Mouse (Mus musculus) liver, embryonic 14.5 days (tissue): Measurements from ENCODE around the gene Pecam1. TPM values are rescaled to one million over a fixed set of nuclear protein-coding genes. Genes with fewer than 3 reads are reported as not detected.

ENCODE experiments used
- ATAC-seq: fragments of 200-750 bp; cut with Nextera tagmentation; 2 replicates; pipeline ENCODE4 v1.8.0; 2017; ENCODE audit warnings: moderate number of reproducible peaks, mild to moderate bottlenecking, moderate library complexity; ENCODE audit not compliant: insufficient read depth
- DNase-seq, 3 experiments: peaks; one replicate each; pipeline ENCODE4 v3.0.0-alpha.2; 2012 to 2013; ENCODE audit warnings: low read depth in 3 of 3, low spot score in 3 of 3
- H3K27ac ChIP-seq: fragments of 300-500 bp; sonication (generic); 2 replicates; pipeline ENCODE4 v1.5.1; 2014; ENCODE audit warnings: moderate library complexity, mild to moderate bottlenecking, control low read depth, inconsistent platforms
- H3K27me3 ChIP-seq: fragments of 300-500 bp; sonication (generic); 2 replicates; pipeline ENCODE4 v1.6.1; 2014; ENCODE audit warnings: mild to moderate bottlenecking, low read length, moderate library complexity; ENCODE audit not compliant: control insufficient read depth, insufficient read depth
- H3K36me3 ChIP-seq: fragments of 300-500 bp; sonication (generic); replicated peaks from 2 replicates; pipeline ENCODE4 v1.6.1; 2014; ENCODE audit warnings: low read depth; ENCODE audit not compliant: control insufficient read depth, insufficient read depth
- H3K4me1 ChIP-seq, 2 experiments: fragments of 200-500 bp in 1 of 2; fragments of 300-500 bp in 1 of 2; sonication (generic) in 1 of 2; replicated peaks; 2 replicates each; pipeline ENCODE4 v1.6.1; 2012 to 2014; ENCODE audit warnings: antibody characterized with exemption in 1 of 2, inconsistent platforms in 1 of 2, low read length in 1 of 2; ENCODE audit not compliant: control insufficient read depth in 2 of 2, insufficient read depth in 2 of 2
- H3K4me2 ChIP-seq: fragments of 300-500 bp; sonication (generic); 2 replicates; pipeline ENCODE4 v1.6.1; 2014; ENCODE audit warnings: low read depth, mild to moderate bottlenecking, control low read depth, moderate library complexity
- H3K4me3 ChIP-seq, 2 experiments: fragments of 200-500 bp in 1 of 2; fragments of 300-500 bp in 1 of 2; sonication (generic) in 1 of 2; 2 replicates each; pipeline ENCODE4 v1.5.1; 2012 to 2014; ENCODE audit warnings: low read depth in 2 of 2, low read length in 2 of 2, mild to moderate bottlenecking in 2 of 2, control low read depth in 1 of 2, inconsistent platforms in 1 of 2, moderate library complexity in 1 of 2; ENCODE audit not compliant: insufficient read depth in 1 of 2
- H3K9ac ChIP-seq: fragments of 300-500 bp; sonication (generic); replicated peaks from 2 replicates; pipeline ENCODE4 v1.6.1; 2014; ENCODE audit warnings: mild to moderate bottlenecking, control low read depth, moderate library complexity
- H3K9me3 ChIP-seq: fragments of 300-500 bp; sonication (generic); 2 replicates; pipeline ENCODE4 v1.6.1; 2016; ENCODE audit warnings: low read length, mixed read lengths; ENCODE audit not compliant: control insufficient read depth
- CTCF ChIP-seq: IDR thresholded peaks from 2 replicates; pipeline ENCODE4 v1.5.1; 2016; ENCODE audit warnings: antibody characterized with exemption, low read depth, control low read depth
- EP300 ChIP-seq: IDR thresholded peaks from 2 replicates; pipeline ENCODE4 v1.6.1; 2016; ENCODE audit warnings: antibody characterized with exemption, low read depth
- WGBS: fragments of 180-500 bp; shearing (Covaris S2); extraction: QIAGEN DNeasy Blood & Tissue Kit; methylation state at CpG from one replicate; pipeline ENCODE4 v1.1.7; 2014; ENCODE audit not compliant: insufficient replicate concordance; 5-methylcytosine and 5-hydroxymethylcytosine counted together
- polyA plus RNA-seq, 2 experiments: library from polyadenylated mRNA; depleted of rRNA in 1 of 2; stranded (reverse) in 1 of 2; unstranded in 1 of 2; fragments of >200 nt; fragmentation: Nextera tagmentation in 1 of 2; extraction: Ambion mirVana in 1 of 2; gene quantifications; 2 replicates each; pipeline versions ENCODE4 v1.2.1 to v1.2.3; 2012 to 2014

Gene Pecam1
- polyA plus RNA-seq, 2 experiments: 5.5 to 6.3 TPM

DNA sequence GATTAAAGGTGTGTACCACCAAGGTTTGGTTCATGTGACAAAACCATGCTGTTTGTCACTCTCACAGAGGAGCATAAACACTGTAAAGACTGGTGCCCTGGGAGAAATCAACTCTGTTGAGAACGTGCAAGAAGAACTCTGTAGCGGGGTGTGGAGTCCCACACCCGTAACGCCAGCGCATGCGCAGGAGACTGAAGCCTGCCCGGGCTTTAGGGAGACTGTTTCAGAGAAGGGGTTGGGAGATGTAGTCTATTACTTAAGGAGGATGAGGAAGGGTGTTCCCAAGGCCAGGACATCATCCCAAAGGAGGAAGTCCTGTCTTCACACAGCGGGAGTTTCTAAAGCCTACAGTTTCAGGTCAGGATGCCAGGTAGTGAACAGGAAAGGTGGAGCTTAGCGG, 51.3 kb downstream of the Pecam1 start:
- Histone ChIP-seq H3K4me2 (no peak overlapping the region), H3K27me3 (no peaks in the 10 kb centered on the region), H3K4me1 (no peaks in the 10 kb centered on the region), H3K4me3 (no peak overlapping the region), H3K27ac (no peak overlapping the region), H3K9me3 (no peaks in the 10 kb centered on the region), H3K36me3 (no peaks in the 10 kb centered on the region), H3K9ac (no peak overlapping the region)
- ATAC-seq: no peak
- 85% methylated on average over 9 of the region's 9 CpGs for WGBS
- no peak for DNase-seq
- TF ChIP-seq EP300 (no peak), CTCF (no peak)

DNA sequence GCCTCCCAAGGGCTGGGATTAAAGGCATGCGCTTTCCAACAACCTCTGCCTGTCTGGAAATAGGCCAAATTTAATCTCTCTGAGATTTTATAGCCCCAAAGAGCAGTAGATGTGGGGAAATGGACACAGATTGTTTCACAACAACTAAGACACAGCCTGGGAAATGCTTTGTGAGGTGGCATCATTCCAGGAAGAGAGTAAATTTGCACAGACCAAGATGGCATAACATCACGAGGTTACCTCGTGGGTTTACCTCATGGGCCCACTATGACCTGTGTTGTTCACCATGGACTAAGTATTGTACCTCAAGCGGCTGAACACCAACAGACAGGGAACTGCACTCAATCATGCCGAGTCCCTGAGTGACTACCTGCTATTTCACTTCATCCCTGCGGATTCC, 52.1 kb downstream of the Pecam1 start:
- Histone ChIP-seq H3K4me1 (no peaks in the 10 kb centered on the region), H3K4me2 (no peak overlapping the region), H3K36me3 (no peaks in the 10 kb centered on the region), H3K27me3 (no peaks in the 10 kb centered on the region), H3K27ac (no peak overlapping the region), H3K9me3 (no peaks in the 10 kb centered on the region), H3K4me3 (no peak overlapping the region), H3K9ac (no peak overlapping the region)
- TF ChIP-seq CTCF (no peak), EP300 (no peak)
- ATAC-seq (no peak), DNase-seq (no peak)
- WGBS: 70% methylated on average over 6 of the region's 6 CpGs

DNA sequence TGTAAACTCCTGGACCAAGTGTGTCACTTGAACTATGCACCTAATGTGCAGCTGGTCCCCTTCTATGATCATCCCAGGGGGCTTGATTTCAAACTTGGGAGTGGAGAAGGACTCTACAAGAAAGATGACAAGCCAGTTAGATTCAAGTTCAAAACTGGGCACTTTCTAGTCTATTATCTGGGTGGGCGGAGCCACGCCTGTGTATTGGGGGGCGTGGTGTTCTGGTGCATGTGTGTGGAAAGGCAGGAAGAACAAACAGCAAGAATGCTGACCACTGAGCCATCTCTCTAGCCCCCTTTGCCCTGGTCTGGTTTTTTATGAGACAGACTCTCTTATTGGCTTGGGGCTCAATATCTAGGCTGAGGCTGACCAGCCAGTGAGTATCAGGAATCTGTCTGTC, 54.5 kb downstream of the Pecam1 start:
- ATAC-seq (no peak), DNase-seq (no peak)
- Histone ChIP-seq H3K9ac (no peak overlapping the region), H3K27ac (no peak overlapping the region), H3K36me3 (no peaks in the 10 kb centered on the region), H3K27me3 (no peaks in the 10 kb centered on the region), H3K9me3 (no peaks in the 10 kb centered on the region), H3K4me1 (no peaks in the 10 kb centered on the region), H3K4me3 (no peak overlapping the region), H3K4me2 (no peak overlapping the region)
- TF ChIP-seq EP300 (no peak), CTCF (no peak)
- WGBS: 49% methylated on average over 3 of the region's 3 CpGs

DNA sequence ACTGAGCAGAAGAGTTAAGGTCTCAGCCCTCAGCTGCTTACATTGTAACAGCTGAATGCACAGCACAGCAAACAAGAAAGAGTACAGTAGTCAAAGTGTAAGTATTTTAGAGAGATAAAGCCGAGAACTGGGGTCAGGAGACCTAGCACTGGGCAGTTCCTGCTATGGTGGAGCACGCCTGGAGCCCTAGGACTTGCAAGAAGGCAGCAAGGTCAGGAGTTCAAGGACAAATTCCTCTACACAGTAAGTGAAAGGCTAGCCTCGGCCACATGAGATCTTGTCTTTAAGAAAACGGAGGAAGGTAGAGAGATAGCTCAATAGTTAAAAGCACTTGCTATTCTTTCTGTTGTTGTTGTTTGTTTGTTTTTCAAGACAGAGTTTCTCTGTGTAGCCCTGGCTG, 57.5 kb downstream of the Pecam1 start:
- no peaks in the 10 kb centered on the region for H3K27me3 ChIP-seq
- no peaks in the 10 kb centered on the region for H3K4me1 ChIP-seq
- no peak overlapping the region for H3K27ac ChIP-seq
- TF ChIP-seq CTCF (no peak), EP300 (no peak)
- no peak for DNase-seq
- H3K4me3 ChIP-seq: no peak overlapping the region
- H3K9ac ChIP-seq: no peak overlapping the region
- 52% methylated on average over 4 of the region's 4 CpGs for WGBS
- no peak overlapping the region for H3K4me2 ChIP-seq
- no peak for ATAC-seq
- H3K9me3 ChIP-seq: no peaks in the 10 kb centered on the region
- no peaks in the 10 kb centered on the region for H3K36me3 ChIP-seq

DNA sequence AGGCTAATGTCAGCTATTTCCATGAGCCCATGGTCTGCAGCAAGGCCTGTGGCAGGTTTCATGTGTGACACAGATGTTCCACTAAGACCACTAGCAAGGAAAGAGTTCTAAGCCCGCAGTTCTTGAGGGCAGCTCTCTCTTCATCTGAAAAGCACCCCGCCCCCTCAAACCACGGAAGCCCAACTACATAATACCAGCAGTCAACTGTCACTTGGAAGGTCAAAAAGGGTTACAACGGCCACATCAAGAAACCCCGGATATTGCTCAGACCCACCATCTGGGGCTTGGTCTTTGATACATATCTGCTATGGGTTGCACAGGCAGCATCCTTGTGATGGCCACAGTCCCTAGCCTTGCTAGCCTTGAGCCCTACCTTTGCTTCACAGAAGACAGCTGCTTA, 62.1 kb downstream of the Pecam1 start:
- 33% methylated on average over 5 of the region's 5 CpGs for WGBS
- H3K36me3 ChIP-seq: no peaks in the 10 kb centered on the region
- H3K9me3 ChIP-seq: no peaks in the 10 kb centered on the region
- H3K9ac ChIP-seq: no peak overlapping the region
- ATAC-seq (no peak), DNase-seq (no peak)
- H3K4me3 ChIP-seq: no peak overlapping the region
- H3K27me3 ChIP-seq: no peaks in the 10 kb centered on the region
- TF ChIP-seq CTCF (no peak), EP300 (no peak)
- no peak overlapping the region for H3K4me2 ChIP-seq
- H3K27ac ChIP-seq: no peak overlapping the region
- H3K4me1 ChIP-seq: no peaks in the 10 kb centered on the region
